Mouse (Mus musculus) embryo, embryonic 10.5 days (tissue): Measurements from ENCODE around the gene Bloc1s2.
"Not testable (repeated sequence)": the region's sequence is repeated elsewhere in the genome, so short reads cannot be mapped to it uniquely, and the experiment has no call there.

ENCODE experiments used
- DNase-seq: peaks from one replicate; pipeline ENCODE4 v3.0.0-alpha.2; 2015; ENCODE audit warnings: low spot score

Gene Bloc1s2

DNA sequence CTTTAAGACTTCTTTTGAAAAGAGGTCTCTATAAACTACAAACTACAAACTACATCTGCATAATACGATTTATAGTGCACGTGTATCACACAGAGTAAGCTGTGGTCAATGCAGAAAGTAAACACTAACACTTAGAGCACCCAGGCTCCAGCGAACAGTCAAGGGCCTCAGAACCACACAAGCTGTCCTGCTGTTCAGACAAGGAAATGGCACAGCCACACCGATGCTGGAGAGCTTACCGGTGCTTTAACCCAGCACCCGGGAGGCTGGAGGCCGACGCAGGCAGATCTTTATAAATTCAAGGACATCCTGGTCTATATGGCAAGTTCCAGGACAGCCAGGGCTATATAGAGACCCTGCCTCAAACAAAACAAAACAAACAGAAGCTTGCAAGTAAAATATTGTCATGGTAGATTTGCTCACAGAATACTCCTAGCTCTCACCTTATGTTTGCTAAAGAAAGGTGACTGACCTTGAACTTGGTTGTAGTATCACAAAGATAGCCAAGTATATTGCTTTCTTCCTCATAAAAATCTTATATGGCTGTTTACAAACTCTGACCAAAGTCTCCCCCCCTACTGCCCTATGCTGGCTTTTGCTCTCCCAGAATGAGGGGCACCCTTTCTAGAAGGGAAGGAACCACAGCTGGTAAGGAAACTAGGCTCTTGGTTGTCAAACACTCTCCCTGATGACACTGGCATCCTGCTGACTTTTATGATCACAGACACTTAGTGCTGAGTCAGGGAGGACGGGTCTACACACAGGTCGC, 18.3 kb downstream of the Bloc1s2 start:
- DNase-seq: no peak

- DNase-seq: no peak
Observed at GRCm38 (mm10) chr19:44121137-44121536, 25.1 kb downstream of the Bloc1s2 start.

- not testable (repeated sequence) for DNase-seq
Observed at GRCm38 (mm10) chr19:44120686-44121085, 25.6 kb downstream of the Bloc1s2 start.

- DNase-seq: no peak
Observed at GRCm38 (mm10) chr19:44117793-44118192, 28.5 kb downstream of the Bloc1s2 start.

DNA sequence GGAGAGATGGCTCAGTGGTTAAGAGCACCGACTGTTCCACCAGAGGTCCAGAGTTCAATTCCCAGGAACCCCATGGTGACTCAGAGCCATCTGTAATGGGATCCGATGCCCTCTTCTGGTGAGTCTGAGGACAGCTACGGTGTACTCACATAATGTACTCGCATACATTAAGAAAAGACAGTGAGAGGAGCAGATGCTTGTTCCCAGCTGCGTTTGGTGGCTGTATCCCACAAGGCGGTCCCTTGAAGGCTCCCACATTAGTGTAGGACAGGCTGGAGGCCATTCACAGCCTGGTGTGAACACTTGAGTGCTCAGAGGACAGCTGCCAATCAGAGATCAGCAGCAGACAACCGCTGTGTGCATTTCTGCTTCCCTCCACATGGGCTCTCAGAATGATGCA, 34.5 kb downstream of the Bloc1s2 start:
- peak; percentile 61 for DNase-seq

- no peak for DNase-seq
Observed at GRCm38 (mm10) chr19:44110356-44110755, 35.9 kb downstream of the Bloc1s2 start.

GRCm38 (mm10) chr19:44108996-44109395, 37.2 kb downstream of the Bloc1s2 start:
- no peak for DNase-seq

- no peak for DNase-seq
Observed at GRCm38 (mm10) chr19:44107661-44108521, 38.4 kb downstream of the Bloc1s2 start.

DNA sequence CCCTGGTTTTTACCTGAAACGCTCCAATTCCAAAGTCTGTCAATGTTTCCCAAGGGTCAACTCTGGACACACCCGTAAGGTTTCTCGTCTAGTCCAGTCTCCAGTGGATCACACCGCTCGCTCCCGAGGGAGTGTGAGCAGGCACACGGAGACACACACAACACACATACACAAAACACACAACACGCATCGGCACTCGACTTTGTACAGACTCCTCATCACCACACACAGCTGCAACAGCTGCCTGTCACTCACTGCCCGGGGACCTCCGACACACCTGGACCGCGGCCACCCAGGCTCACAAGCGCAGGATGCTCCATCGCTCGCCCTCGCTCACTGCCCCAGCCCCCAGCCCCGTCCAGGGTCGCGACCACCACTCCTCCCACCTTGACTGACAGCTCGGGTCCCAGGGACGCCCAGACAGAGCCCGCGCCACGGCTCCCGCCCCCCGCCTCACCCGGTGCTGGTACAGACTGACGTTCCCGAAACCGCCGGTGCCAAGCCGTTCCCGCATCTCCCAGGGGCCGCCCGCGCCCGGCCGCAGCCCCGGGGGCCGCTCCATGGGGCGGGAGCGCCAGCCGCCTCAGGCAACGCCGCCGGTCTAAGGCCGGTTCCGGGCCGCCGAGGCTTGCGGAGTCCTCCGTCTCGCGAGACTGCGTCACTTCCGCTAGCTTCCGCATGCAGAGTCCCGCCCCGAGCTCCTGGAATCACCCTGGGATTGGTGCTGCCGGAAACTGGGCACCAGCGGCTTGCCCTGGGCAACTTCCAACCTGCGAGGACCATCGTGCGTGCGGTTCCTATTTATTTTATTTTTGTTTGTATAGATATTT, 39.2 kb downstream of the Bloc1s2 start, which contains the start of gene Chuk:
Chuk (minus strand) TSS at position 650 of the 830 bp plus-strand sequence.
- DNase-seq: peak; percentile 99

GRCm38 (mm10) chr19:44104393-44104792, 41.9 kb downstream of the Bloc1s2 start:
- no peak for DNase-seq

DNA sequence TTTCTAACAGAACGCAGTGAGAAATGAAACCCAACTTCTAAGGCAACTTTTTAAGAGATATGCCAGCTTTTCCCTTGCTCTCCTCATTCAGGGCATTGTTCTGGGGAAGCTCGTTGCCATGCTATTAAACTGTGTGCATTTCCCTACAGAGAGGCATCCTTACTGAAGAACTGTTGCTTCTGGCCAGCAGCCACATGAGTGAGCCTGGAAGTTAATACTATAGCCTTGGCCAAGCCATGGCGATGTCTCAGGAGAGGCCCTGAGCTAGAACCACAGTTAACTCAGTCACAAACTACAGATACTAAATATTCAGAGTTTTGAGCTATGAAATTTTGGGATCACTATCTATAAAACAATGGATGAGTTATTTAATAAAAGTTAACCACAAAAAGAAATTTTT, 43.2 kb downstream of the Bloc1s2 start:
- no peak for DNase-seq

DNA sequence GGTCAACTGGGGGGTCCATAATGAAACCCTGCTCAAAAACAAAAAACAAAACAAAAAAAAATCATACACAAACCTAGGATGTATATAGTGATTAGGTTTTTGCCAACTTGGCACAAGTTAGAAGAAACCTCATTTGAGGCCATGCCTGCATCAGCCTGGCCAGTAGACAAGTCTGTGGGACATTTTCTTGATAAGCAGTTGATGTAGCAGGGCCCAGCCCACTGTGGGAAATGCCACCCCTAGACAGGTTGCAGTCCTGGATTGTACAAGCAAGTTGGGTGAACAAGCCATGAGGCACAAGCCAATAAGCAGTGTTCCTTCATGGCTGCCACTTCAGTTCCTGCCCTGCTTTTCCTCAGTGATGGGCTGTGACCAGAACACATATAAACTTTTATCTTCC, 45.4 kb downstream of the Bloc1s2 start:
- no peak for DNase-seq
